ENCODE assay signal across 9 mouse cellular contexts in the genomic region with DNA sequence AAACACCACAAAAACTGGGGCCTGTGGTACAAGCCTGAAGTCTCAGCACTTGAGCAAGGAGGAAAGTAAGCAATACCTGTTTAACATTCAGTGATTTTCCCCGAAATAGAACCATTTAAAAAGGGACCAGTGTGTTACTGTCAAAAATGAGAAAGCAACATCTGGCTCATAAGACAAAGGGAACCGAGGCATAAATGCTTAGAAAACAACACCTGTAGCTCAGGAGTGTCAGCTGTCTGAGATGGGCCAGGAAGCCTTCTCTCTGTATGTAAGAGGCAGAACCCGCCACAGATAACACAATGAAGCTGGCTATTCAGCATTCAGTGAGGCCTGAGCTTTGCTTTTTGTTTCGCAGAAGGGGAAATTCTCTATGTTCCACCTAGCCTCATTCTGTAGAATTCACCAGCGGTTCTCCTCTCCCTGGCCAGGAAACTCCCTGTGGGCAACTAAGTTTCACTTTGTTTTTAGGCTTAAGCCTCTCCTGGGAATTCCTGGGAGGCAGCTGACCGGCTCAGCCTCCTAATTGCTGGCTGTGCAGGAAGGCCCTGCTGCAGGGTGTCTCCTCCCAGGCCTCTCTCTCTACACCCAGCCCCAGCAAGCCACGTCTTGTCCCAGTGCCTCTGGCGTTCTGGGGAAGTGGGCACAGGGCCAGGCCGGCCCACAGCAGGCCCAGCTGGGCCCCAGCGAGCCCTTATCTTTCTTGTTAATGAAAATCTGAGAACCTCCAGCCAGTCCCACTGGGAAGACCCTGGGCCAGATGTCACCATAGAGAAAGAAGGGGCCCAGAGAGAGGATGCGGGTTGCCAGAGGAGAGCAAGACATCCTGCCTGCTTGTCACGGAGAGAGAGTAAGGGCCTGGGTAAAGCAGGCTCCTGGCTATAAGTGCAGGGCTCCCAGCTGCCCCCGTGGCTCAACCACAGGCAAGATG. TPM values are rescaled to one million over a fixed set of nuclear protein-coding genes. Genes with fewer than 3 reads are reported as not detected.
A peak's percentile ranks its signal among the peaks of the same experiment; 100 is the strongest.
DNase-seq lines count a peak whose midpoint lies in the region; ATAC-seq and TF ChIP-seq lines count a peak whose summit lies in the region.
"Had no signal": no experiment of that assay in that cellular context is flagged by ENCODE, and none has a peak within 500 bp of the region (broad histone marks: within the 10 kb centered on the region; RNA-seq: fewer than 3 reads in every experiment).

No protein-coding gene starts in this region.

- no peaks in the 10 kb centered on the region for H3K36me3 ChIP-seq in intestine, embryonic 16.5 days (ENCODE audit: control insufficient read depth, insufficient read depth, low read length)
- H3K36me3 ChIP-seq in liver, embryonic 15.5 days (replicated peaks) = no peaks in the 10 kb centered on the region
- no peaks in the 10 kb centered on the region for H3K36me3 ChIP-seq in neural tube, embryonic 13.5 days

- peak overlapping the region; percentile 71 for H3K27ac ChIP-seq in left cerebral cortex, adult 2 months
- peak overlapping the region; percentile 89 for H3K27ac ChIP-seq in intestine, embryonic 16.5 days (ENCODE audit: low read length)
- H3K27ac ChIP-seq in liver, embryonic 15.5 days (replicated peaks) = peak overlapping the region; percentile 48; the same call in 1 of the 2 replicates
- peak overlapping the region; percentile 85 for H3K27ac ChIP-seq in neural tube, embryonic 13.5 days (replicated peaks)
- H3K27ac ChIP-seq: macrophage had no signal

- TF ChIP-seq CTCF in left cerebral cortex, adult 2 months (IDR thresholded peaks at IDR 0.05) = no peak

- no peak overlapping the region for H3K4me3 ChIP-seq in left cerebral cortex, adult 2 months
- no peak overlapping the region for H3K4me3 ChIP-seq in intestine, embryonic 16.5 days (ENCODE audit: low read length)
- H3K4me3 ChIP-seq in liver, embryonic 15.5 days (replicated peaks) = no peak overlapping the region
- H3K4me3 ChIP-seq in neural tube, embryonic 13.5 days = no peak overlapping the region

- peaks cover 20% of the 10 kb centered on the region for H3K4me1 ChIP-seq in intestine, embryonic 16.5 days (ENCODE audit: control insufficient read depth, insufficient read depth, low read length)
- peaks cover 19% of the 10 kb centered on the region for H3K4me1 ChIP-seq in liver, embryonic 15.5 days (replicated peaks)
- H3K4me1 ChIP-seq in neural tube, embryonic 13.5 days (replicated peaks) = peaks cover 46% of the 10 kb centered on the region

- H3K9ac ChIP-seq in intestine, embryonic 16.5 days (ENCODE audit: low read depth, low read length) = peak overlapping the region; percentile 57
- H3K9ac ChIP-seq in liver, embryonic 15.5 days = no peak overlapping the region
- peak overlapping the region; percentile 55 for H3K9ac ChIP-seq in neural tube, embryonic 13.5 days

- WGBS in intestine, embryonic 16.5 days = 34% methylated on average over 13 of the region's 13 CpGs
- WGBS in liver, embryonic 15.5 days (ENCODE audit: insufficient replicate concordance) = 29% methylated on average over 13 of the region's 13 CpGs
- WGBS in neural tube, embryonic 13.5 days = 16% methylated on average over 13 of the region's 13 CpGs

- no peaks in the 10 kb centered on the region for H3K27me3 ChIP-seq in intestine, embryonic 16.5 days (replicated peaks; ENCODE audit: control insufficient read depth, insufficient read depth, low read length)
- peaks cover 41% of the 10 kb centered on the region for H3K27me3 ChIP-seq in liver, embryonic 15.5 days
- no peaks in the 10 kb centered on the region for H3K27me3 ChIP-seq in neural tube, embryonic 13.5 days

- DNase-seq in left cerebral cortex, adult 2 months (ENCODE audit: extremely low spot score in 1 of 2, low spot score in 2 of 2) = peak in 1 of 2 experiments; percentile 47
- DNase-seq in left cerebral cortex, adult 18-20 months (ENCODE audit: low spot score in 2 of 2) = no peak
- peak; percentile 29 for DNase-seq in embryo, embryonic 10 days (ENCODE audit: low spot score)
- DNase-seq in heart, adult 18-20 months = peak; percentile 88 to 95
- DNase-seq in urinary bladder, postnatal 10 days (ENCODE audit: low spot score) = peak; percentile 69

- peak; percentile 43 for ATAC-seq in intestine, embryonic 16.5 days
- ATAC-seq in liver, embryonic 15.5 days (ENCODE audit: insufficient read depth) = no peak
- peak; percentile 11; the same call in 1 of the 2 replicates for ATAC-seq in neural tube, embryonic 13.5 days (ENCODE audit: low read depth)

- intact Hi-C loops in left cerebral cortex, adult 2 months (cut with DNase I) = no loop called here

- no peaks in the 10 kb centered on the region for H3K9me3 ChIP-seq in intestine, embryonic 16.5 days (ENCODE audit: control insufficient read depth, low read length)
- no peaks in the 10 kb centered on the region for H3K9me3 ChIP-seq in liver, embryonic 15.5 days (replicated peaks)
- H3K9me3 ChIP-seq in neural tube, embryonic 13.5 days = no peaks in the 10 kb centered on the region

- H3K4me2 ChIP-seq in intestine, embryonic 16.5 days (ENCODE audit: low read depth, low read length) = 0 out of 2 replicates have a peak overlapping the region, but pooled peaks have one; percentile 9
- H3K4me2 ChIP-seq in liver, embryonic 15.5 days = no peak overlapping the region
- H3K4me2 ChIP-seq in neural tube, embryonic 13.5 days = peak overlapping the region; percentile 11; the same call in 1 of the 2 replicates

RNA-seq across cellular contexts. Expression of a gene that starts 2.3 kb away (rescaled TPM):
- 100 to 1,000 TPM; 174 to 177 TPM for total RNA-seq in left cerebral cortex, adult 2 months (2021)
- total RNA-seq in left cerebral cortex, adult 18-20 months (2021) = 100 to 1,000 TPM; 186 to 194 TPM
- 10 to 100 TPM; 24.6 to 26.5 TPM for total RNA-seq in heart, adult 18-20 months (2021)
- polyA plus RNA-seq in intestine, embryonic 16.5 days (2015; fragmentation: Nextera tagmentation; extraction: Ambion mirVana) = 19.1 and 20.4 TPM in 2 replicates
- polyA plus RNA-seq in liver, embryonic 15.5 days (2015; fragmentation: Nextera tagmentation; extraction: Ambion mirVana) = 2.4 and 2.6 TPM in 2 replicates
- 123 and 124 TPM in 2 replicates for polyA plus RNA-seq in neural tube, embryonic 13.5 days (2015; fragmentation: Nextera tagmentation; extraction: Ambion mirVana)

RNA-seq across cellular contexts. Expression of a gene that starts 2.9 kb away (rescaled TPM):
- total RNA-seq in left cerebral cortex, adult 2 months (2021) = 10 to 100 TPM in 1 of 2 experiments, 1 to 10 TPM in 1; 9.1 to 14.1 TPM
- total RNA-seq in left cerebral cortex, adult 18-20 months (2021) = 10 to 100 TPM; 11.4 to 12.1 TPM
- 10 to 100 TPM; 17.1 to 20.8 TPM for total RNA-seq in heart, adult 18-20 months (2021)
- polyA plus RNA-seq in intestine, embryonic 16.5 days (2015; fragmentation: Nextera tagmentation; extraction: Ambion mirVana) = 110 and 114 TPM in 2 replicates
- polyA plus RNA-seq in liver, embryonic 15.5 days (2015; fragmentation: Nextera tagmentation; extraction: Ambion mirVana) = 39.3 and 44.5 TPM in 2 replicates
- 41.2 and 41.5 TPM in 2 replicates for polyA plus RNA-seq in neural tube, embryonic 13.5 days (2015; fragmentation: Nextera tagmentation; extraction: Ambion mirVana)

Comparison
In these comparisons a context has a peak if more than half of its experiments do, and no peak if none do; other contexts are left out.
1. DNase-seq: peak in embryo, embryonic 10 days (single experiment), heart, adult 18-20 months (2 of 2) and urinary bladder, postnatal 10 days (single experiment); none in left cerebral cortex, adult 18-20 months (0 of 2).
2. RNA of a gene that starts 2.3 kb away (total RNA-seq): 186 to 194 TPM in left cerebral cortex, adult 18-20 months and 174 to 177 TPM in left cerebral cortex, adult 2 months; 24.6 to 26.5 TPM in heart, adult 18-20 months; every median in the first group is over 4 times any median in the second.
3. Peak in every context shown above with its lines, with median percentiles within 50 percentile points of each other: H3K27ac ChIP-seq.